Mouse (Mus musculus) hematopoietic multipotent progenitor cell, adult 10-12 weeks (in vitro differentiated cells): ENCODE measurements around the gene Btla. TPM values are rescaled to one million over a fixed set of nuclear protein-coding genes. Genes with fewer than 3 reads are reported as not detected.

ENCODE experiments used
- polyA plus RNA-seq: library from polyadenylated mRNA; stranded (reverse); fragments of >175 nt; gene quantifications from 2 replicates; pipeline ENCODE4 v1.2.3, GENCODE M21; 2012; ENCODE audit warnings: low replicate concordance

Gene Btla
- polyA plus RNA-seq = 3.6 and 8.2 TPM in 2 replicates

DNA sequence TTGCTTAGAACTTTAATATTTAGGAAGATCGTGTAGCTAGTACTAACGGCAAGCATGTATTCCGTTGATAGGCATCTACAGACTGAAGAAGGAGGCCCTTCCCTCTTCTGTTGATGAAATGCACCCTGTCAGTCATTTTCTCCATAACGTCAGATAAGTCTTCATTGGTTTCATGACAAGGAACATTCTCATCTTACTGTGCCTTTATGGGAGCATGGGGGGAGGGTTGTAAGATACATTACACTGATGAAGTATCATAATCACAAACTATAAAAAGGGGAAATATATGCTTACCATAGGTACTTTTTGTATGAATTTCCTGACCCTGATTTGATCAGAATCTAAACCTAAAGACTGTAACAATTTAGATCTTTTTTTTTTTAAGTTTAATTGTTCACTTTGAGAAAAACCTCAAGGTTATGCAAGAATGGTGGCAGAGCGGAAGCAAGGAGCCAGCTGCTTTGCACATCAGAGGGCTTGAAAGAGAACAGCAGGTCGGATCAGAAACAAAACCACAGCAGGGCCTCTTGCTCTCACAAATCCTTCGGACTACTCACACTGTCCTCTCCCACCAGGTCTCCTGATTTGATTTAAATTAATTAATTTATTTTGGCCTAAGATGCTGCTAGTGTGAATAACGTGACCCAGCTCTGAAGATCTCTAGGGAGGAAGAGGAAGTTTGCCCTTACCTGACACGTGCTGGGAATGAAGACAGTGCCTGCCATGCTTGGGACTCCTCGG, at the start of gene Btla:
TSS of gene Btla (plus strand) at position 668 of the 741 bp plus-strand sequence.

Other genes starting within 250 kb of the Btla start
- gene Ccdc80, start 130.9 kb upstream of the Btla start, polyA plus RNA-seq = 0.29 and 0.68 TPM in 2 replicates
- gene Slc35a5, start 65.6 kb upstream of the Btla start, polyA plus RNA-seq = 0.85 and 2.7 TPM in 2 replicates
- 16.9 and 32.1 TPM in 2 replicates for gene Atg3, start 65.5 kb upstream of the Btla start, polyA plus RNA-seq
- gene Cd200, start 184.7 kb downstream of the Btla start, polyA plus RNA-seq = 4.8 and 22.2 TPM in 2 replicates